Comparison of ENCODE assay signal across 9 mouse cellular contexts in the genomic region with DNA sequence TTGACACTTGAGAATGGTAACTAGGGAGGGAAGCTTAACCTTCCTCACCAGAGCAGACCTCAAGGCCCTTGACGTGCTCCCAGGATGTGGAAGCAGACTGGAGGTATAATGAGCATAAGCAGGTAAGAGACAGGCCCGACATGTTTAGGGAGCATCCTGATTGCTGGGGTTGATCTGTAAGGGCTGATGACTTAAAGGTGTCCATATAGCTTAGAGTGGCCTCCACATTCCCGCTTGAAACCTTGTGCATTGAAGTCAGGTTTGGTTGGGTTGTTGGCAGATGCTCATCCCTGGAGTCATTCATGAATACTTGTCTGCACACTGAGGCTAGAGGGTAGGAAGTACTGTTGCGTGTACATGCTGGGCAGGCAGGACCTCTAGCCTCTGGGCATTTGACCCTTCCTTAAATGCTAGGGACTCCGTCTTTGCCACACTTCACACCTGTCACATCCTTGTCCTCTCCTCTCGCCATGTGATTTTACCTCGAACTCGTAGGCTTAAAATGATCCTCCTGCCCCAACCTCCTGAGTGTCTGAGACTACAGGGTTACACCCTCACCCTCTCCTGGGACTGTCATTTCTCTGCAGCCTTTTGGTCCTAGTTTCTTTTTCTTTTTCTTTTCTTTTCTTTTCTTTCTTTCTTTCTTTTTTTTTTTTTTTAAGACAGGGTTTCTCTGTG. TPM values are rescaled to one million over a fixed set of nuclear protein-coding genes. Genes with fewer than 3 reads are reported as not detected.
DNase-seq lines count a peak whose midpoint lies in the region; ATAC-seq and TF ChIP-seq lines count a peak whose summit lies in the region.
"Had no signal": no experiment of that assay in that cellular context is flagged by ENCODE, and none has a peak within 500 bp of the region (broad histone marks: within the 10 kb centered on the region; RNA-seq: fewer than 3 reads in every experiment).

No protein-coding gene starts in this region.

- TF ChIP-seq POLR2A in heart, adult 2 months (IDR thresholded peaks at IDR 0.05; ENCODE audit: insufficient read depth, low read depth, low read length), result no peak
- no peak for TF ChIP-seq POLR2A in ES-Bruce4 (IDR thresholded peaks at IDR 0.05; ENCODE audit: insufficient read depth, low read length)

- H3K9me3 ChIP-seq in heart, embryonic 14.5 days (ENCODE audit: control insufficient read depth, low read length), result no peaks in the 10 kb centered on the region
- no peaks in the 10 kb centered on the region for H3K9me3 ChIP-seq in ES-Bruce4 (replicated peaks; ENCODE audit: control insufficient read depth, insufficient read depth, low read length, poor library complexity, severe bottlenecking)
- H3K9me3 ChIP-seq in forebrain, embryonic 16.5 days (ENCODE audit: control insufficient read depth, low read length), result no peaks in the 10 kb centered on the region
- no peaks in the 10 kb centered on the region for H3K9me3 ChIP-seq in liver, postnatal 0 days (ENCODE audit: low read length)

- no peak for DNase-seq in heart, adult 2 months
- no peak for DNase-seq in liver, postnatal 0 days
- no peak for DNase-seq in gastrocnemius, postnatal 10 days
- no peak for DNase-seq in urinary bladder, postnatal 25 days (ENCODE audit: low spot score)
- DNase-seq in layer of hippocampus, postnatal 36 days, result no peak

- peaks cover 3 to 11% of the 10 kb centered on the region in 2 experiments; a peak in 3 of 4 replicates for H3K4me1 ChIP-seq in heart, embryonic 14.5 days (ENCODE audit: control insufficient read depth in 2 of 2, insufficient read depth in 2 of 2, low read length in 2 of 2)
- peaks cover 6% of the 10 kb centered on the region for H3K4me1 ChIP-seq in heart, adult 2 months (ENCODE audit: control insufficient read depth, insufficient read depth, low read length)
- no peaks in the 10 kb centered on the region for H3K4me1 ChIP-seq in ES-Bruce4 (ENCODE audit: control insufficient read depth, insufficient read depth, low read length)
- H3K4me1 ChIP-seq in forebrain, embryonic 16.5 days (replicated peaks; ENCODE audit: control insufficient read depth, insufficient read depth, low read length), result peaks cover 28% of the 10 kb centered on the region
- H3K4me1 ChIP-seq in liver, postnatal 0 days (ENCODE audit: insufficient read depth), result peaks cover 22% of the 10 kb centered on the region

- H3K36me3 ChIP-seq in heart, embryonic 14.5 days (ENCODE audit: control insufficient read depth, insufficient read depth, low read length), result peaks cover 18% of the 10 kb centered on the region
- H3K36me3 ChIP-seq in heart, adult 2 months (ENCODE audit: control insufficient read depth, insufficient read depth, low read length), result no peaks in the 10 kb centered on the region
- peaks cover under 1% of the 10 kb centered on the region; the same call in 1 of the 2 replicates for H3K36me3 ChIP-seq in ES-Bruce4 (ENCODE audit: control insufficient read depth, insufficient read depth, low read length, poor library complexity, severe bottlenecking)
- H3K36me3 ChIP-seq in forebrain, embryonic 16.5 days (ENCODE audit: control insufficient read depth, insufficient read depth), result peaks cover 15% of the 10 kb centered on the region; the same call in 1 of the 2 replicates
- H3K36me3 ChIP-seq in liver, postnatal 0 days (replicated peaks; ENCODE audit: insufficient read depth, low read length), result peaks cover 8% of the 10 kb centered on the region

- no peak for ATAC-seq in heart, embryonic 14.5 days (ENCODE audit: insufficient number of reproducible peaks, insufficient read depth, low FRiP score, low read depth)
- ATAC-seq in forebrain, embryonic 16.5 days, result no peak
- no peak for ATAC-seq in liver, postnatal 0 days
- ATAC-seq: Patski had no signal

- no peak overlapping the region for H3K27ac ChIP-seq in heart, embryonic 14.5 days (replicated peaks in 1 of 2; ENCODE audit: control insufficient read depth in 1 of 2, insufficient read depth in 1 of 2, low read depth in 2 of 2, low read length in 2 of 2)
- no peak overlapping the region for H3K27ac ChIP-seq in heart, adult 2 months
- H3K27ac ChIP-seq in ES-Bruce4 (ENCODE audit: insufficient read depth, low read length), result no peak overlapping the region
- H3K27ac ChIP-seq in forebrain, embryonic 16.5 days (ENCODE audit: low read length), result no peak overlapping the region
- no peak overlapping the region for H3K27ac ChIP-seq in liver, postnatal 0 days (ENCODE audit: low read depth)

- no peaks in the 10 kb centered on the region for H3K27me3 ChIP-seq in heart, embryonic 14.5 days (ENCODE audit: control insufficient read depth, insufficient read depth, low read length)
- no peaks in the 10 kb centered on the region for H3K27me3 ChIP-seq in heart, adult 2 months (ENCODE audit: control insufficient read depth, insufficient read depth, low read length)
- H3K27me3 ChIP-seq in ES-Bruce4 (ENCODE audit: control insufficient read depth, insufficient read depth, low read length, poor library complexity, severe bottlenecking), result no peaks in the 10 kb centered on the region
- no peaks in the 10 kb centered on the region for H3K27me3 ChIP-seq in forebrain, embryonic 16.5 days (replicated peaks; ENCODE audit: control insufficient read depth, insufficient read depth, low read length)
- H3K27me3 ChIP-seq in liver, postnatal 0 days (ENCODE audit: insufficient read depth, low read length), result no peaks in the 10 kb centered on the region
- H3K27me3 ChIP-seq: Patski had no signal

- no peak for TF ChIP-seq CTCF in heart, adult 2 months (IDR thresholded peaks at IDR 0.05)
- TF ChIP-seq CTCF in ES-Bruce4 (IDR thresholded peaks at IDR 0.05; ENCODE audit: low read depth, low read length), result no peak
- TF ChIP-seq CTCF in liver, postnatal 0 days (IDR thresholded peaks at IDR 0.05; ENCODE audit: low read depth), result no peak

- H3K79me2 ChIP-seq in heart, adult 2 months (replicated peaks; ENCODE audit: control insufficient read depth, insufficient read depth, low read length), result peaks cover 2% of the 10 kb centered on the region; the same call in 1 of the 2 replicates

- TF ChIP-seq EP300 in heart, adult 2 months (IDR thresholded peaks at IDR 0.05; ENCODE audit: insufficient read depth, low read depth, low read length), result no peak
- no peak for TF ChIP-seq EP300 in ES-Bruce4 (IDR thresholded peaks at IDR 0.05; ENCODE audit: insufficient read depth, low read depth, low read length)
- no peak for TF ChIP-seq EP300 in liver, postnatal 0 days (IDR thresholded peaks at IDR 0.05; ENCODE audit: low read depth)

- 90% methylated on average over 8 of the region's 8 CpGs for WGBS in heart, embryonic 14.5 days
- 83% methylated on average over 8 of the region's 8 CpGs for WGBS in heart, adult 2 months
- WGBS in forebrain, embryonic 16.5 days, result 80% methylated on average over 8 of the region's 8 CpGs
- WGBS in liver, postnatal 0 days (ENCODE audit: insufficient replicate concordance), result 84% methylated on average over 8 of the region's 8 CpGs

- intact Hi-C loops in heart, adult 2 months (cut with DNase I), result no loop called here

- peak overlapping the region; percentile 93 for H3K9ac ChIP-seq in heart, embryonic 14.5 days (ENCODE audit: low read length)
- no peak overlapping the region; the same call in 1 of the 2 replicates for H3K9ac ChIP-seq in heart, adult 2 months (ENCODE audit: low read depth, low read length)
- peak overlapping the region; percentile 96; the same call in 1 of the 2 replicates for H3K9ac ChIP-seq in ES-Bruce4 (ENCODE audit: low read depth, poor library complexity, severe bottlenecking)
- H3K9ac ChIP-seq in forebrain, embryonic 16.5 days (replicated peaks; ENCODE audit: low read depth, low read length), result peak overlapping the region; percentile 100; the same call in 1 of the 2 replicates
- peak overlapping the region; percentile 93 for H3K9ac ChIP-seq in liver, postnatal 0 days (replicated peaks)

- peak overlapping the region; percentile 90 for H3K4me2 ChIP-seq in heart, embryonic 14.5 days (ENCODE audit: low read length)
- peak overlapping the region; percentile 70 for H3K4me2 ChIP-seq in forebrain, embryonic 16.5 days (ENCODE audit: low read length)
- H3K4me2 ChIP-seq in liver, postnatal 0 days (ENCODE audit: low read depth, low read length), result peak overlapping the region; percentile 99

- H3K4me3 ChIP-seq in heart, embryonic 14.5 days (ENCODE audit: control insufficient read depth in 1 of 2, insufficient read depth in 1 of 2, low read depth in 1 of 2, low read length in 2 of 2), result peak overlapping the region in 1 of 2 experiments; percentile 76; a peak in 2 of 4 replicates
- no peak overlapping the region; the same call in 1 of the 2 replicates for H3K4me3 ChIP-seq in heart, adult 2 months
- peak overlapping the region; percentile 99; the same call in 1 of the 2 replicates for H3K4me3 ChIP-seq in ES-Bruce4 (ENCODE audit: low read depth, low read length)
- H3K4me3 ChIP-seq in forebrain, embryonic 16.5 days (replicated peaks; ENCODE audit: low read length), result peak overlapping the region; percentile 87
- peak overlapping the region; percentile 82 for H3K4me3 ChIP-seq in liver, postnatal 0 days (ENCODE audit: low read depth, low read length)

RNA-seq across cellular contexts. Expression of a gene that starts 1.6 kb away (rescaled TPM):
- polyA plus RNA-seq in heart, embryonic 14.5 days (2014; fragmentation: Nextera tagmentation; extraction: Ambion mirVana), result 8.2 and 9.1 TPM in 2 replicates
- total RNA-seq in heart, adult 2 months (2021), result 10 to 100 TPM; 36.6 to 39.3 TPM
- polyA plus RNA-seq in heart, adult 2 months (2012; rRNA removed), result 26.2 and 35.7 TPM in 2 replicates
- polyA plus RNA-seq in ES-Bruce4 (2011; ENCODE audit: insufficient read depth, insufficient read length, low read depth, missing spikeins), result 51.5 and 59.4 TPM in 2 replicates
- 36.7 and 40.4 TPM in 2 replicates for polyA plus RNA-seq in forebrain, embryonic 16.5 days (2015; fragmentation: Nextera tagmentation; extraction: Ambion mirVana)
- 3.4 and 3.7 TPM in 2 replicates for polyA plus RNA-seq in liver, postnatal 0 days (2015; fragmentation: Nextera tagmentation; extraction: Ambion mirVana)
- 10 to 100 TPM; 31.8 to 34.3 TPM for total RNA-seq in gastrocnemius, postnatal 10 days (2021)
- 100 to 1,000 TPM; 152 to 170 TPM for total RNA-seq in layer of hippocampus, postnatal 36 days (2021)

RNA-seq across cellular contexts. Expression of a gene that starts 24.7 kb away (rescaled TPM):
- polyA plus RNA-seq in heart, embryonic 14.5 days (2014; fragmentation: Nextera tagmentation; extraction: Ambion mirVana), result 4,253 and 4,441 TPM in 2 replicates
- 100 to 1,000 TPM; 304 to 328 TPM for total RNA-seq in heart, adult 2 months (2021)
- 298 and 449 TPM in 2 replicates for polyA plus RNA-seq in heart, adult 2 months (2012; rRNA removed)
- polyA plus RNA-seq in ES-Bruce4 (2011; ENCODE audit: insufficient read depth, insufficient read length, low read depth, missing spikeins), result 2,132 and 2,301 TPM in 2 replicates
- 3,622 and 3,688 TPM in 2 replicates for polyA plus RNA-seq in forebrain, embryonic 16.5 days (2015; fragmentation: Nextera tagmentation; extraction: Ambion mirVana)
- 2,313 and 2,332 TPM in 2 replicates for polyA plus RNA-seq in liver, postnatal 0 days (2015; fragmentation: Nextera tagmentation; extraction: Ambion mirVana)
- total RNA-seq in gastrocnemius, postnatal 10 days (2021), result 100 to 1,000 TPM; 765 to 781 TPM
- 1,000 to 10,000 TPM; 1,662 to 1,810 TPM for total RNA-seq in layer of hippocampus, postnatal 36 days (2021)

RNA-seq across cellular contexts. Expression of a gene that starts 53.7 kb away (rescaled TPM):
- polyA plus RNA-seq in heart, embryonic 14.5 days (2014; fragmentation: Nextera tagmentation; extraction: Ambion mirVana), result 377 and 424 TPM in 2 replicates
- 10 to 100 TPM; 75.8 to 80.8 TPM for total RNA-seq in heart, adult 2 months (2021)
- 46.3 and 59.2 TPM in 2 replicates for polyA plus RNA-seq in heart, adult 2 months (2012; rRNA removed)
- 200 and 218 TPM in 2 replicates for polyA plus RNA-seq in ES-Bruce4 (2011; ENCODE audit: insufficient read depth, insufficient read length, low read depth, missing spikeins)
- polyA plus RNA-seq in forebrain, embryonic 16.5 days (2015; fragmentation: Nextera tagmentation; extraction: Ambion mirVana), result 438 and 507 TPM in 2 replicates
- polyA plus RNA-seq in liver, postnatal 0 days (2015; fragmentation: Nextera tagmentation; extraction: Ambion mirVana), result 135 and 137 TPM in 2 replicates
- total RNA-seq in gastrocnemius, postnatal 10 days (2021), result 10 to 100 TPM; 66.2 to 67.3 TPM
- total RNA-seq in layer of hippocampus, postnatal 36 days (2021), result 10 to 100 TPM; 41.8 to 42.6 TPM
